In the genomic region with DNA sequence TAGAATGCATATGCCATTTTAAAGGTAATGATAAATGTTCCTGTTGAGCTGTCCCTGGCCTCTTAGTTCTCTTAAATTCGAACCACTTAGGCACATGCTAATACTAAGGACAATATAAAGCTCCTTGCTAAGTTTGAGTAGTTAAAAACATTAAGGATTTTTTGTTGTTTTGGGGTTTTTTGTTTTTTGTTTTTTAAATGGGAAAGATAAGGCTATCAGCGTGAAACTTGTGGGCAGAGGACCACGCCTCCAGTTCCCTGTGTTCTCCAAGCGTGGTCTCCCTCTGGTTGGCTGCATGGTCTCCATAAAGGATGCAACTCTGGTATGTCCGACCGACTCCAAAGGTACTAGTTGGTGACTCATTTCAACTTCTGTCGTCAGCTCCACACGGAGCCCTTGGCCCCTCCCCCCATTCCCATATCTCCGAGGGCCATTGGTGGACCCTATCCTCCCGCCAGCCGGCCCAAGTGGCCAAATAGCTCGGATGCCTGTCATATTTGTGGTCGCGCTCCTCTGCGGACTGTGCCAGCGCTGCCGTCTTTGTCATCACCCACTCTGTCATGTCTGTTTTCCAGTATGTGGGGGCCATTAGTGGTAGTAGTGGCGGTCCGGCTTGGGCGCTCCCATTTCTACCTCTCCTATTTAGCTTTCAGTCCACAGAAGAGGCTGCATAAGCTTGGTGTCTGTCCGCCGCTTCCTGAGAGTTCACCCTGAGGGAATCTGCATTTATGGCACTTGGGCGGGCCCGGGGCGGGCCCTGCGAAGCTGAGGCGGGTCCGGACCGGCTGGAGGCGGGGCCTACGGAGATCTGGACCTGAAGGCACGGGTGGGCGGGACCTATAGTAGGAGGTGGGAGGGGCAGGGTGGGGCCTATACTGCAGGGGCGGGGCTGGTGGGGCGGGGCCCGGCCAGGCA, we compare ENCODE assay signal across 8 mouse cellular contexts.
DNase-seq lines count a peak whose midpoint lies in the region; ATAC-seq lines count a peak whose summit lies in the region.

No protein-coding gene starts in this region.

- 3% methylated on average over 33 of the region's 36 CpGs for WGBS in hindbrain, embryonic 12.5 days

- H3K4me3 ChIP-seq in hindbrain, embryonic 12.5 days = peak overlapping the region; percentile 83

- peak overlapping the region; percentile 96 for H3K27ac ChIP-seq in hindbrain, embryonic 12.5 days

- H3K27me3 ChIP-seq in hindbrain, embryonic 12.5 days = no peaks in the 10 kb centered on the region

- H3K4me2 ChIP-seq in hindbrain, embryonic 12.5 days (replicated peaks) = peak overlapping the region; percentile 82

- peaks cover 26% of the 10 kb centered on the region for H3K4me1 ChIP-seq in hindbrain, embryonic 12.5 days

- peak; percentile 92 for ATAC-seq in hindbrain, embryonic 12.5 days (ENCODE audit: low FRiP score)

- peak overlapping the region; percentile 90 for H3K9ac ChIP-seq in hindbrain, embryonic 12.5 days

- no peaks in the 10 kb centered on the region for H3K36me3 ChIP-seq in hindbrain, embryonic 12.5 days

- DNase-seq in T-cell, adult 2 months (ENCODE audit: low spot score) = peak; percentile 94
- DNase-seq in cerebellum, postnatal 10 days = peak; percentile 96 to 98
- peak; percentile 91 to 93 for DNase-seq in frontal cortex, postnatal 10 days (ENCODE audit: low spot score in 2 of 2)
- DNase-seq in layer of hippocampus, postnatal 10 days (ENCODE audit: low spot score in 2 of 2) = peak; percentile 89 to 93
- peak; percentile 96 for DNase-seq in lung, postnatal 10 days
- DNase-seq in retina, postnatal 1 day = peak; percentile 96
- DNase-seq in thymus, postnatal 4 days = peak; percentile 96

- H3K9me3 ChIP-seq in hindbrain, embryonic 12.5 days (replicated peaks) = no peaks in the 10 kb centered on the region

Comparison
In these comparisons a context has a peak if more than half of its experiments do, and no peak if none do; other contexts are left out.
1. Peak in every context shown above with its lines: DNase-seq, ATAC-seq, H3K4me3 ChIP-seq and H3K27ac ChIP-seq.